Mouse (Mus musculus): ENCODE results near the gene Dscam. TPM values are rescaled to one million over a fixed set of nuclear protein-coding genes. Genes with fewer than 3 reads are reported as not detected.

Gene Dscam
- polyA plus RNA-seq, 1 experiment from 2014 or later = 0.08 TPM

GRCm38 (mm10) chr16:96742475-96743255 lies 427.9 kb downstream of the Dscam start:
- no peaks in the 10 kb centered on the region for H3K27me3 ChIP-seq
- ATAC-seq (ENCODE audit: insufficient number of reproducible peaks, low FRiP score, low TSS enrichment, low read depth) = no peak
- H3K4me2 ChIP-seq = no peak overlapping the region
- no peak overlapping the region for H3K9ac ChIP-seq
- no peaks in the 10 kb centered on the region for H3K4me1 ChIP-seq
- no peaks in the 10 kb centered on the region for H3K36me3 ChIP-seq
- H3K27ac ChIP-seq = no peak overlapping the region
- 76% methylated on average over 5 of the region's 5 CpGs for WGBS
- H3K4me3 ChIP-seq = no peak overlapping the region
- no peaks in the 10 kb centered on the region for H3K9me3 ChIP-seq

GRCm38 (mm10) chr16:96741336-96741735 lies 429.2 kb downstream of the Dscam start:
- 89% methylated on average over 1 of the region's 1 CpGs for WGBS

GRCm38 (mm10) chr16:96740073-96741055 lies 430.2 kb downstream of the Dscam start:
- H3K4me3 ChIP-seq = no peak overlapping the region
- no peak overlapping the region for H3K9ac ChIP-seq
- H3K27me3 ChIP-seq = no peaks in the 10 kb centered on the region
- no peak for ATAC-seq (ENCODE audit: insufficient number of reproducible peaks, low FRiP score, low TSS enrichment, low read depth)
- H3K4me2 ChIP-seq = no peak overlapping the region
- WGBS = 80% methylated on average over 7 of the region's 7 CpGs
- no peaks in the 10 kb centered on the region for H3K4me1 ChIP-seq
- no peaks in the 10 kb centered on the region for H3K9me3 ChIP-seq
- H3K36me3 ChIP-seq = no peaks in the 10 kb centered on the region
- no peak overlapping the region for H3K27ac ChIP-seq

More at GRCm38 (mm10) chr16:96741336-96741735, 429.2 kb downstream of the Dscam start:
- Histone ChIP-seq H3K27me3 (no peaks in the 10 kb centered on the region), H3K27ac (no peak overlapping the region), H3K9me3 (no peaks in the 10 kb centered on the region), H3K9ac (no peak overlapping the region), H3K4me3 (no peak overlapping the region), H3K4me2 (no peak overlapping the region), H3K36me3 (no peaks in the 10 kb centered on the region), H3K4me1 (no peaks in the 10 kb centered on the region)
- no peak for ATAC-seq (ENCODE audit: insufficient number of reproducible peaks, low FRiP score, low TSS enrichment, low read depth)

- no peaks in the 10 kb centered on the region for H3K27me3 ChIP-seq
- no peak overlapping the region for H3K27ac ChIP-seq
- H3K4me3 ChIP-seq = no peak overlapping the region
- no peak overlapping the region for H3K9ac ChIP-seq
- no peak overlapping the region for H3K4me2 ChIP-seq
- H3K4me1 ChIP-seq = no peaks in the 10 kb centered on the region
- no peaks in the 10 kb centered on the region for H3K9me3 ChIP-seq
- ATAC-seq (ENCODE audit: insufficient number of reproducible peaks, low FRiP score, low TSS enrichment, low read depth) = no peak
- 91% methylated on average over 1 of the region's 1 CpGs for WGBS
- H3K36me3 ChIP-seq = no peaks in the 10 kb centered on the region
These were observed 434.1 kb downstream of the Dscam start for GRCm38 (mm10) chr16:96736501-96736900.

GRCm38 (mm10) chr16:96730881-96731280 lies 439.7 kb downstream of the Dscam start:
- no peaks in the 10 kb centered on the region for H3K4me1 ChIP-seq
- no peak for ATAC-seq (ENCODE audit: insufficient number of reproducible peaks, low FRiP score, low TSS enrichment, low read depth)
- H3K36me3 ChIP-seq = no peaks in the 10 kb centered on the region
- H3K9ac ChIP-seq = no peak overlapping the region
- no peak overlapping the region for H3K4me2 ChIP-seq
- WGBS = 75% methylated on average over 3 of the region's 3 CpGs
- no peaks in the 10 kb centered on the region for H3K27me3 ChIP-seq
- no peak overlapping the region for H3K4me3 ChIP-seq
- H3K27ac ChIP-seq = no peak overlapping the region
- no peaks in the 10 kb centered on the region for H3K9me3 ChIP-seq

- Histone ChIP-seq H3K9me3 (no peaks in the 10 kb centered on the region), H3K4me3 (no peak overlapping the region), H3K4me1 (no peaks in the 10 kb centered on the region), H3K27me3 (no peaks in the 10 kb centered on the region), H3K4me2 (no peak overlapping the region), H3K9ac (no peak overlapping the region), H3K36me3 (no peaks in the 10 kb centered on the region), H3K27ac (no peak overlapping the region)
- WGBS = 46% methylated on average over 13 of the region's 13 CpGs
- ATAC-seq (ENCODE audit: insufficient number of reproducible peaks, low FRiP score, low TSS enrichment, low read depth) = no peak
These were observed 442.4 kb downstream of the Dscam start for GRCm38 (mm10) chr16:96727836-96728774.

GRCm38 (mm10) chr16:96725071-96725724 lies 445.4 kb downstream of the Dscam start:
- Histone ChIP-seq H3K27ac (no peak overlapping the region), H3K4me1 (no peaks in the 10 kb centered on the region), H3K4me3 (no peak overlapping the region), H3K9ac (no peak overlapping the region), H3K9me3 (no peaks in the 10 kb centered on the region), H3K4me2 (no peak overlapping the region), H3K27me3 (no peaks in the 10 kb centered on the region), H3K36me3 (no peaks in the 10 kb centered on the region)
- ATAC-seq (ENCODE audit: insufficient number of reproducible peaks, low FRiP score, low TSS enrichment, low read depth) = no peak
- 79% methylated on average over 8 of the region's 8 CpGs for WGBS

- Histone ChIP-seq H3K4me2 (no peak overlapping the region), H3K4me1 (no peaks in the 10 kb centered on the region), H3K9ac (no peak overlapping the region), H3K27ac (no peak overlapping the region), H3K36me3 (no peaks in the 10 kb centered on the region), H3K4me3 (no peak overlapping the region), H3K27me3 (no peaks in the 10 kb centered on the region), H3K9me3 (no peaks in the 10 kb centered on the region)
- ATAC-seq (ENCODE audit: insufficient number of reproducible peaks, low FRiP score, low TSS enrichment, low read depth) = no peak
- 37% methylated on average over 5 of the region's 5 CpGs for WGBS
These were observed 446.0 kb downstream of the Dscam start for GRCm38 (mm10) chr16:96724591-96724990.

GRCm38 (mm10) chr16:96724123-96724522 lies 446.4 kb downstream of the Dscam start:
- 35% methylated on average over 3 of the region's 3 CpGs for WGBS
- Histone ChIP-seq H3K4me2 (no peak overlapping the region), H3K36me3 (no peaks in the 10 kb centered on the region), H3K4me3 (no peak overlapping the region), H3K27ac (no peak overlapping the region), H3K9ac (no peak overlapping the region), H3K4me1 (no peaks in the 10 kb centered on the region), H3K27me3 (no peaks in the 10 kb centered on the region), H3K9me3 (no peaks in the 10 kb centered on the region)
- ATAC-seq (ENCODE audit: insufficient number of reproducible peaks, low FRiP score, low TSS enrichment, low read depth) = no peak

GRCm38 (mm10) chr16:96723066-96723669 lies 447.4 kb downstream of the Dscam start:
- ATAC-seq (ENCODE audit: insufficient number of reproducible peaks, low FRiP score, low TSS enrichment, low read depth) = 0 out of 2 replicates have a peak, but pooled peaks have one; percentile 52
- H3K9ac ChIP-seq = no peak overlapping the region
- no peaks in the 10 kb centered on the region for H3K27me3 ChIP-seq
- no peaks in the 10 kb centered on the region for H3K4me1 ChIP-seq
- no peaks in the 10 kb centered on the region for H3K36me3 ChIP-seq
- no peaks in the 10 kb centered on the region for H3K9me3 ChIP-seq
- 86% methylated on average over 2 of the region's 2 CpGs for WGBS
- no peak overlapping the region for H3K4me2 ChIP-seq
- no peak overlapping the region for H3K4me3 ChIP-seq
- no peak overlapping the region for H3K27ac ChIP-seq

Measured in limb, embryonic 15.5 days (tissue).